Mouse (Mus musculus): ENCODE data around the gene Rrp7a.
"Not testable (repeated sequence)": the region's sequence is repeated elsewhere in the genome, so short reads cannot be mapped to it uniquely, and the experiment has no call there.

Rrp7a gene

GRCm38 (mm10) chr15:83156929-83157666, 34.5 kb upstream of the Rrp7a start:
- peak; percentile 80 for DNase-seq

- no peak for DNase-seq
Observed at GRCm38 (mm10) chr15:83155672-83156419, 33.2 kb upstream of the Rrp7a start.

GRCm38 (mm10) chr15:83154309-83154708, 31.7 kb upstream of the Rrp7a start:
- DNase-seq = no peak

GRCm38 (mm10) chr15:83150694-83151093, 28.1 kb upstream of the Rrp7a start:
- DNase-seq = no peak

GRCm38 (mm10) chr15:83150073-83150442, 27.5 kb upstream of the Rrp7a start:
- DNase-seq = no peak

GRCm38 (mm10) chr15:83149196-83150072, 26.8 kb upstream of the Rrp7a start, which contains the start of gene Poldip3:
Gene Poldip3 (minus strand): TSS chr15:83149384.
- peak; percentile 99 for DNase-seq

GRCm38 (mm10) chr15:83148801-83149195, 26.2 kb upstream of the Rrp7a start:
- no peak for DNase-seq

GRCm38 (mm10) chr15:83148395-83148794, 25.8 kb upstream of the Rrp7a start:
- DNase-seq = no peak

- no peak for DNase-seq
Observed at GRCm38 (mm10) chr15:83145541-83145940, 22.9 kb upstream of the Rrp7a start.

- DNase-seq = no peak
Observed at GRCm38 (mm10) chr15:83142861-83143260, 20.3 kb upstream of the Rrp7a start.

- DNase-seq = no peak
Observed at GRCm38 (mm10) chr15:83135654-83136053, 13.1 kb upstream of the Rrp7a start.

- no peak for DNase-seq
Observed at GRCm38 (mm10) chr15:83134671-83135070, 12.1 kb upstream of the Rrp7a start.

GRCm38 (mm10) chr15:83129530-83130231, 7.1 kb upstream of the Rrp7a start:
- DNase-seq = no peak

GRCm38 (mm10) chr15:83127037-83127436, 4.4 kb upstream of the Rrp7a start:
- not testable (repeated sequence) for DNase-seq

- no peak for DNase-seq
Observed at GRCm38 (mm10) chr15:83126582-83126981, 4.0 kb upstream of the Rrp7a start.

- DNase-seq = no peak
Observed at GRCm38 (mm10) chr15:83124625-83125024, 2.0 kb upstream of the Rrp7a start.

GRCm38 (mm10) chr15:83121709-83122565, 664 bp downstream of the Rrp7a start:
- DNase-seq = peak; percentile 54

- peak; percentile 55 for DNase-seq
Observed at GRCm38 (mm10) chr15:83118360-83118759, 4.2 kb downstream of the Rrp7a start.

GRCm38 (mm10) chr15:83115071-83115470, 7.5 kb downstream of the Rrp7a start:
- DNase-seq = no peak

- no peak for DNase-seq
Observed at GRCm38 (mm10) chr15:83114106-83114505, 8.5 kb downstream of the Rrp7a start.

- peak; percentile 81 for DNase-seq
Observed at GRCm38 (mm10) chr15:83112898-83113297, 9.7 kb downstream of the Rrp7a start.

- DNase-seq = no peak
Observed at GRCm38 (mm10) chr15:83111874-83112273, 10.7 kb downstream of the Rrp7a start.
